Mouse (Mus musculus): ENCODE data around the gene Fbxw26.
A peak's percentile ranks its signal among the peaks of the same experiment; 100 is the strongest.
"Not testable (repeated sequence)": the region's sequence is repeated elsewhere in the genome, so short reads cannot be mapped to it uniquely, and the experiment has no call there.

Gene Fbxw26

DNA sequence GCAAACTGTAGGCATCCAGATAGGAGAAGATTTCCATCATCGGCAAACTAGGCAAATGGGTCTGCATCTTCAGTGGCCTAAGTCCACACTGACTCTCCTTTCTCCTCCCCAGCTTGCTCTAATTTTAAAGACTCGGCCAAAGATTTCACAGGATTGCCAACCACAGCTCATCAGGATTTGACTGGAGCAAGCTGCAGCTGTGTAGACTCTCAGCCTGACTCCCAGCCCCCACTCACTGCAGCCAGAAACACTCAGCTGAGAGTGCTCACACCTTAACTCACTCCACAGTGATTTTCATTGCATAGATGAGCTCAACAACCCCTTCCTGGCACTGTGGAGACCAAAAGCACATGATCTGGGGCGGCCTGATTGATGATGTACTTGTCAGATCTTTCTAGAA lies at the start of gene Fbxw26:
Gene Fbxw26, minus strand, starts transcription at position 101 of the 400 bp plus-strand sequence.
- not testable (repeated sequence) for DNase-seq (ENCODE audit: low read depth)

DNA sequence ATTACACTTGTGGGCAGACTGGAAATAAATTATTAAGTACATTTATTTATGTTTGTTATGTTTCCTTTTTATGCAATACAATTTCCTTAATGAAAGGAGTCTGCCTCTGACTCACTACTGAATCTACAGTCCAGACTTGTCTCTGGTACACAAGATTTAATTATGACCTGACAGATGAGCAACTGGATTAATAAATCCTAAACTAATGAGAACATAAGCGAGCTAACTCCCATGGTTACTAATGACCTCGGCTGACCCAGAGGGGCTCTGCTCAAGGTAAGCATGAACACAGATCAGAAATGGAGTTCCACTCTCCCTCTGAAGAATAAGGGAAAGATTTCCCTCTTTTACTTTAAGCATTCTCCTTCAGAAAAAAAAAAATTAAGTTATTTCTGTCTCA lies 49.3 kb upstream of the Fbxw26 start:
- no peak for DNase-seq (ENCODE audit: low read depth)

DNA sequence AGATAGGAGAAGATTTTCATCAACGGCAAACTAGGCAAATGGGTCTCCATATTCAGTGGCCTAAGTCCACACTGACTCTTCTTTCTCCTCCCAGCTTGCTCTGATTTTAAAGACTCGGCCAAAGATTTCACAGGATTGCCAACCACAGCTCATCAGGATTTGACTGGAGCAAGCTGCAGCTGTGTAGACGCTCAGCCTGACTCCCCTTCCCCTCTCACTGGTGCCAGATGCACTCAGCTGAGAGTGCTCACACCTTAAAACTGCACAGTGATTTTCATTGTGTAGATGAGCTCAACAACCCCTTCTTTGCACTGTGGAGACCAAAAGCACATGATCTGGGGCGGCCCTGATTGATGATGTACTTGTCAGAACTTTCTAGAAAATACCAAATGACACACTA lies 44.7 kb upstream of the Fbxw26 start, which contains the start of gene Fbxw27:
Gene Fbxw27, minus strand, starts transcription at position 101 of the 400 bp plus-strand sequence.
- not testable (repeated sequence) for DNase-seq (ENCODE audit: low read depth)

DNA sequence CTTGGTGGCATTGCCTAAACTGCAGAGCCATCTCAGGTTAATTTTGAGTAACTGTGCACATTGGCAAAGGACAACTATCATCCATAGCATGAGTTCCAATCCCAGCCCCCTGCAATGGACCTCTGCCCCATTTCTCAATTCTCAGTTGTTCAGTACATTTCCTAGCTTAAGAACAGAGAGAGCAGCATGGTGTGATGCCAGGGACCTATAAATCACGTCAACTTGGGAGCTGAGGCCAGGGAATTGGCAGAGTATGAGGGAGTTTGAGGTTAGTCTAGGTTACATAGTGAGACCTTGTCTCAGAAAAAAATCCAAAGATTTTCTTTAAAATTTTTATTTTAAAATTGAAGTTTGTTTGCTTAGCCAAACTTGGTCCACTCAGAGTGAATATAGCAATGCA lies 21.0 kb upstream of the Fbxw26 start:
- not testable (repeated sequence) for DNase-seq (ENCODE audit: low read depth)

DNA sequence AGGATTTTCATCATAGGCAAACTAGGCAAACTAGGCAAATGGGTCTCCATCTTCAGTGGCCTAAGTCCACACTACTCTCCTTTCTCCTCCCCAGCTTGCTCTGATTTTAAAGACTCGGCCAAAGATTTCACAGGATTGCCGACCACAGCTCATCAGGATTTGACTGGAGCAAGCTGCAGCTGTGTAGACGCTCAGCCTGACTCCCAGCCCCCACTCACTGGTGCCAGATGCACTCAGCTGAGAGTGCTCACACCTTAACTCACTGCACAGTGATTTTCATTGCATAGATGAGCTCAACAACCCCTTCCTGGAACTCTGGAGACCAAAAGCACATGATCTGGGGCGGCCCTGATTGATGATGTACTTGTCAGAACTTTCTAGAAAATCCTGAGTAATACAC lies 43.3 kb downstream of the Fbxw26 start, which contains the start of gene Fbxw18:
Gene Fbxw18, minus strand, starts transcription at position 101 of the 400 bp plus-strand sequence.
- DNase-seq (ENCODE audit: low read depth), result not testable (repeated sequence)

DNA sequence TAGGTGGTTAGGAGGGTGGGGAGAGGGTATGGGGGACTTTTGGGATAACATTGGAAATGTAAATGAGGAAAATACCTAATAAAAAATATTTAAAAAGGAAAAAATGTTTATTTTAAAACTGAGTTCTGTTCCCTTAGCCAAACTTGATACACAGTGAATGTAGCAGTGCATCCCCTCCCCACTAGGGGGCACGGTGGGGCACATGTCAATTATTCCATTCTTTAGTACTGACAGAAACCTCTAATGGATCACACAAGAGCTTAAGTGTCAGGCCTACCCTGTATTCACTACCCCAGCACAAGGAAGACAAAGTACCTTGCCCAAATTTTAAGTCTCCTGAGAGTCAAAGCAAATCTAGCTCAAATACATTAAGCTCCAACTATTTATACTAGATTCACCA lies 60.6 kb downstream of the Fbxw26 start:
- peak; percentile 10 for DNase-seq (ENCODE audit: low read depth)
